Mouse (Mus musculus) lung, adult 2 months (tissue): ENCODE data around the gene Lrba. TPM values are rescaled to one million over a fixed set of nuclear protein-coding genes. Genes with fewer than 3 reads are reported as not detected.

ENCODE experiments used
- DNase-seq: peaks from one replicate; pipeline ENCODE4 v3.0.0; 2022
- H3K4me1 ChIP-seq: fragments of 200-500 bp; 2 replicates; pipeline ENCODE4 v1.6.1; 2011; ENCODE audit warnings: low read length; ENCODE audit not compliant: control insufficient read depth, insufficient read depth
- H3K4me3 ChIP-seq: fragments of 200-500 bp; replicated peaks from 2 replicates; pipeline ENCODE3; 2011; ENCODE audit warnings: low read depth, mild to moderate bottlenecking, control low read depth, low read length; ENCODE audit errors: extremely low read depth
- CTCF ChIP-seq: fragments of 200-500 bp; IDR thresholded peaks from 2 replicates; pipeline ENCODE4 v1.5.1; 2011; ENCODE audit warnings: mild to moderate bottlenecking, low read length, control low read depth; ENCODE audit not compliant: insufficient read depth
- POLR2A ChIP-seq: fragments of 200-500 bp; IDR thresholded peaks from 2 replicates; pipeline ENCODE4 v1.6.1; 2011; ENCODE audit warnings: low read depth, mild to moderate bottlenecking, control low read depth, low read length, borderline replicate concordance; ENCODE audit errors: extremely low read depth
- WGBS: fragments of 180-500 bp; shearing (Covaris S2); methylation state at CpG from one replicate; pipeline ENCODE4 v1.1.7; 2018; 5-methylcytosine and 5-hydroxymethylcytosine counted together
- polyA plus RNA-seq: library from polyadenylated mRNA; depleted of rRNA; stranded (reverse); fragments of >200 nt; gene quantifications from 2 replicates; pipeline ENCODE4 v1.2.3, GENCODE M21; 2012

The Lrba gene
- polyA plus RNA-seq, 1 experiment, result 13.5 TPM

- Histone ChIP-seq H3K4me3 (no peak overlapping the region), H3K4me1 (no peaks in the 10 kb centered on the region)
- no peak for TF ChIP-seq POLR2A
- 75% methylated on average over 5 of the region's 5 CpGs for WGBS
- DNase-seq, result no peak
These were observed 93.2 kb downstream of the Lrba start for GRCm38 (mm10) chr3:86317636-86318035.

DNA sequence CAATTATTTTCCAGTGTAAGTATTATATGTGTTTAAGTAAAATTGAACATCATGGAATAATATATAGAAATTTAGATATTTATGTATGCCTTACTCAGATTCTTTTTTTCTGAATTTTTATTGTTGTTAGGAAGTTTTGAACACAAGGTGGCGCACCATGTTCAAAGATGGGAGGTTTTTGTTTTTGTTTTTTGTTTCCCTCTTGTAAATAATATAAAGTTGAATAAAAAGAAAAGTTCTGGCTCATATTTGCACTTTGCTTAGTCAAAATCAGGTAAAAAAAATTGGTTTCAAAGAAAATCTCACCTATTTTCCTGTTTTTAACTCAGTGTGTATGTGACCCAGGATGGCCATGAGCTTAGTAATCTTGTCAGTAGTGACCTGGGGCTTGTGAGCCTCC lies 104.1 kb downstream of the Lrba start:
- Histone ChIP-seq H3K4me1 (no peaks in the 10 kb centered on the region), H3K4me3 (no peak overlapping the region)
- no peak for DNase-seq
- 55% methylated on average over 1 of the region's 1 CpGs for WGBS
- no peak for TF ChIP-seq CTCF
- TF ChIP-seq POLR2A, result no peak

- WGBS, result 56% methylated on average over 5 of the region's 5 CpGs
- Histone ChIP-seq H3K4me1 (no peaks in the 10 kb centered on the region), H3K4me3 (no peak overlapping the region)
- DNase-seq, result no peak
- TF ChIP-seq CTCF, result no peak
- no peak for TF ChIP-seq POLR2A
These were observed 118.8 kb downstream of the Lrba start for GRCm38 (mm10) chr3:86343261-86343660.

DNA sequence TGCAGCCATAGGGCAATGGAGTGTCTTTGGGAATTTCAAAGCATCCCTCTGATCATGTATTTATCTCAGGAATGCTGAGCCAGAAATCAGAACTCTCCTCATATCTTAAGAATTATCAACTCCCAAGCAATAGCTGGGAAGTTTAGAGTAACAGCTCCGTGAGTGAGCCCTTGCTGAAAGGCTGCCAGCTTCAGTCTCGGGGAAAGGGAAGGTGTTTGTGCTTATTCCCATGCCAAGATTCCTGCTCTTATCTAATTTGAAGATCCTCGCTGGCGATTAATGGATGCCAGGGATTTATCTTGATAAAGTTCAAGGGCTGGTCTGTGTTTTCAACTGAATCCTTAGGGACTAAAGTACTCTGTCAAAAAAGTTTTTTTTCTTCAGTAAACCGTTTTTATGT lies 138.0 kb downstream of the Lrba start:
- WGBS, result 16% methylated on average over 5 of the region's 5 CpGs
- TF ChIP-seq CTCF (no peak), POLR2A (no peak)
- no peak for DNase-seq
- Histone ChIP-seq H3K4me3 (no peak overlapping the region), H3K4me1 (no peaks in the 10 kb centered on the region)

DNA sequence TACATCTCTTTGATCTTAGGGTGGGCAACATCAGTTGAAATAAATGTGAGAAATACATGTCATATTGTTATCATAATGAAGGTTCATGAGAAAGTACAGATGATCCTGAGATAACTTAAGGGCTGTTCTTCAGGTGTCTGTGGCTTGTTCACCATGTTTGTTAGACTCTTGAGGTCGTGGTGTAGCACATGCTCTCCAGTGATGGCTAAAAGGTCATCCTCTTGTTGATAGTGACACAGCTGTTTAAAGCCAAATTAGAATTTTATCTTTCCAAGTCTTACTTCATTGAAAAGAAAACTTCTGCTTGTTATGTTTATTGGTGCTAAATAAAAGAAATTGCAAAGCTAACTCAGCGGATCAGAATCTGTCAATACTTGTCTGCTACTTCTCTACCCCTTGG lies 147.0 kb downstream of the Lrba start:
- no peak overlapping the region for H3K4me3 ChIP-seq
- no peaks in the 10 kb centered on the region for H3K4me1 ChIP-seq
- DNase-seq, result no peak
- WGBS, result 56% methylated on average over 2 of the region's 2 CpGs
- TF ChIP-seq POLR2A (no peak), CTCF (no peak)

DNA sequence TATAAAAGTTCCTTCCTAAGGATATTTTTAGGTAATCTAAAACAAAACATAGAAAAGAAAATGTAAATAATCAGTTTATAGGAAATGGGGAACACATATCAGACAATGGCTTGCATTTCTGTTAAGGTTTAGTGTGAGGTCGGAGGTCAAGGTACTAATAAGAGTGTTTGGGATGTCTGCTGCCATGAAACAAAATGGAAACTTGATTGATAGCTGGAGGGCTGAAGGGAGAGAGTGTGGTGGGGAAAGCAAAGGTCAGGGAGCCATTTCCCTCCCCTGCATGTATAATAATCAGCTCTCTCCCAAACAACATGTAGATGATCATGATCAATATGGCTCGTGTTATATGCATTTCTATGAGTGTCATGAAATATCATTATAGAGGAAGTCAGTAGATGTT lies 150.8 kb downstream of the Lrba start:
- TF ChIP-seq CTCF, result no peak
- no peak for TF ChIP-seq POLR2A
- H3K4me1 ChIP-seq, result no peaks in the 10 kb centered on the region
- no peak for DNase-seq
- whole genome bisulfite sequencing, result 66% methylated on average over 2 of the region's 2 CpGs
- H3K4me3 ChIP-seq, result no peak overlapping the region

- no peak for DNase-seq
- H3K4me1 ChIP-seq, result no peaks in the 10 kb centered on the region
- H3K4me3 ChIP-seq, result no peak overlapping the region
- TF ChIP-seq POLR2A, result no peak
- TF ChIP-seq CTCF, result no peak
- 61% methylated on average over 2 of the region's 2 CpGs for WGBS
These were observed 158.1 kb downstream of the Lrba start for GRCm38 (mm10) chr3:86382557-86382956.

DNA sequence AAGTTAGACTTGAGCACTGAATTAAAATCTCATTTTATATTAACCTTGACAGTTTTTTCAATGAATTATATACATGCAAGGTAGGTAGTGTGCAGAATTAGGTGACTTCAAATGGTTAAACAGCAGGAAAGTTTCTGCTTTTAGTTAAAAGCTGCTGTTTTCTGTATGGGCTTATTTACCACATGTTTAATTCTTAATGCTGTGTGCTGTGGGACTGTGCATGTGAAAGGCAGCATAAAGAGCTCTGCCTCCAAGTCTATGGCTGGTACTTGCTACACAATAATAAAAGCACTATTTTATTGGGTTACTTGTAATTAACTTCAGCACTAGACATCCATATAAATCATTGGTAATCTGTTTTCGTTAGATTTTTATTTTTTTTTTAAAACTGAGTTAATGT lies 160.6 kb downstream of the Lrba start:
- no peaks in the 10 kb centered on the region for H3K4me1 ChIP-seq
- H3K4me3 ChIP-seq, result no peak overlapping the region
- WGBS, result 82% methylated on average over 1 of the region's 1 CpGs
- TF ChIP-seq POLR2A (no peak), CTCF (no peak)
- no peak for DNase-seq

GRCm38 (mm10) chr3:86386246-86386645 lies 161.8 kb downstream of the Lrba start:
- TF ChIP-seq POLR2A, result no peak
- no peak for TF ChIP-seq CTCF
- WGBS, result 86% methylated on average over 4 of the region's 4 CpGs
- H3K4me3 ChIP-seq, result no peak overlapping the region
- no peak for DNase-seq
- H3K4me1 ChIP-seq, result no peaks in the 10 kb centered on the region

GRCm38 (mm10) chr3:86423828-86424227 lies 199.3 kb downstream of the Lrba start:
- WGBS, result 93% methylated on average over 2 of the region's 2 CpGs
- TF ChIP-seq CTCF, result no peak
- TF ChIP-seq POLR2A, result no peak
- DNase-seq, result no peak
- no peaks in the 10 kb centered on the region for H3K4me1 ChIP-seq
- H3K4me3 ChIP-seq, result no peak overlapping the region

GRCm38 (mm10) chr3:86426733-86427132 lies 202.3 kb downstream of the Lrba start:
- 82% methylated on average over 1 of the region's 1 CpGs for WGBS

More at GRCm38 (mm10) chr3:86426733-86427132, 202.3 kb downstream of the Lrba start:
- TF ChIP-seq CTCF (no peak), POLR2A (no peak)
- H3K4me1 ChIP-seq, result no peaks in the 10 kb centered on the region
- no peak overlapping the region for H3K4me3 ChIP-seq
- DNase-seq, result no peak
